Mouse (Mus musculus) lung, postnatal 0 days (tissue): ENCODE results near the gene Ddr2. TPM values are rescaled to one million over a fixed set of nuclear protein-coding genes. Genes with fewer than 3 reads are reported as not detected.
A peak's percentile ranks its signal among the peaks of the same experiment; 100 is the strongest.

Experiments
- ATAC-seq: fragments of 200-750 bp; cut with Nextera tagmentation; 2 replicates; pipeline ENCODE4 v1.8.0; 2017; ENCODE audit warnings: moderate library complexity
- DNase-seq: peaks from one replicate; pipeline ENCODE4 v3.0.0-alpha.2; 2016; ENCODE audit warnings: low spot score
- H3K27ac ChIP-seq: fragments of 300-500 bp; sonication (generic); 2 replicates; pipeline ENCODE4 v1.5.1; 2014; ENCODE audit warnings: antibody characterized with exemption, mild to moderate bottlenecking, low read length, mixed read lengths
- H3K27me3 ChIP-seq: fragments of 300-500 bp; sonication (generic); replicated peaks from 2 replicates; pipeline ENCODE4 v1.6.1; 2014; ENCODE audit warnings: low read length, mixed read lengths; ENCODE audit not compliant: insufficient read depth
- H3K36me3 ChIP-seq: fragments of 300-500 bp; sonication (generic); 2 replicates; pipeline ENCODE4 v1.6.1; 2014; ENCODE audit warnings: low read length, mixed read lengths; ENCODE audit not compliant: insufficient read depth
- H3K4me1 ChIP-seq: fragments of 300-500 bp; sonication (generic); 2 replicates; pipeline ENCODE4 v1.6.1; 2014; ENCODE audit warnings: antibody characterized with exemption, low read depth, low read length, mixed read lengths; ENCODE audit not compliant: insufficient read depth
- H3K4me2 ChIP-seq: fragments of 300-500 bp; sonication (generic); replicated peaks from 2 replicates; pipeline ENCODE4 v1.6.1; 2014; ENCODE audit warnings: low read depth, mild to moderate bottlenecking, low read length, moderate library complexity, mixed read lengths
- H3K4me3 ChIP-seq: fragments of 300-500 bp; sonication (generic); 2 replicates; pipeline ENCODE4 v1.5.1; 2014; ENCODE audit warnings: low read depth, low read length
- H3K9ac ChIP-seq: fragments of 300-500 bp; sonication (generic); replicated peaks from 2 replicates; pipeline ENCODE4 v1.6.1; 2014; ENCODE audit warnings: low read depth, mild to moderate bottlenecking
- H3K9me3 ChIP-seq: fragments of 300-500 bp; sonication (generic); 2 replicates; pipeline ENCODE4 v1.6.1; 2016; ENCODE audit warnings: low read length, mixed read lengths
- CTCF ChIP-seq: IDR thresholded peaks from 2 replicates; pipeline ENCODE4 v1.5.1; 2016; ENCODE audit warnings: antibody characterized with exemption, mild to moderate bottlenecking
- EP300 ChIP-seq: IDR thresholded peaks from 2 replicates; pipeline ENCODE4 v1.6.1; 2016; ENCODE audit warnings: antibody characterized with exemption, mild to moderate bottlenecking, control low read depth
- WGBS: fragments of 180-500 bp; shearing (Covaris S2); extraction: QIAGEN DNeasy Blood & Tissue Kit; methylation state at CpG from one replicate; pipeline ENCODE4 v1.1.7; 2014; 5-methylcytosine and 5-hydroxymethylcytosine counted together
- polyA plus RNA-seq: library from polyadenylated mRNA; unstranded; fragments of >200 nt; fragmentation: Nextera tagmentation; extraction: Ambion mirVana; gene quantifications from 2 replicates; pipeline ENCODE4 v1.2.1, GENCODE M21; 2015

The Ddr2 gene
- polyA plus RNA-seq, 1 experiment from 2014 or later = 20.6 TPM

DNA sequence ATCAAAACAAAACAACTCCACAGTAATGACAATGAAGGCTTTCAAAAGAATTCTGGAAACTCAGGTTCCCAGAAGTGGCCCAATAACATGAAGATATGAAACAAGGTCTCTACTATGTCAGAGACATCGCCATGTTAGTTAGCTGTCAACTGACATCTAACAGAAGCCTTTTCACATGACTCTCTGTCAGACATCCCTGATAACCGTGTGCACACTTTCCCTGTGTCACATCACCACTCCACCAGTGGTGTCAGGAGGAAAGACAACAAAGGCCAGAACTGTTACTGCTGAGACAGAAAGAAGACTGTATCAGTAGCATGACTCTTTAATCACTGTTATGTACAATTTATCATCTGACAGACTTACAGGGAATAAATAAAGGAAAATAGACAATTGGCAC is 138.6 kb downstream of the Ddr2 start:
- H3K9me3 ChIP-seq = no peaks in the 10 kb centered on the region
- ATAC-seq (no peak), DNase-seq (no peak)
- no peak overlapping the region for H3K4me3 ChIP-seq
- WGBS = 66% methylated on average over 2 of the region's 2 CpGs
- H3K27ac ChIP-seq = no peak overlapping the region
- no peaks in the 10 kb centered on the region for H3K27me3 ChIP-seq
- H3K4me2 ChIP-seq = no peak overlapping the region
- no peak overlapping the region for H3K9ac ChIP-seq
- no peaks in the 10 kb centered on the region for H3K4me1 ChIP-seq
- TF ChIP-seq CTCF (no peak), EP300 (no peak)
- no peaks in the 10 kb centered on the region for H3K36me3 ChIP-seq

DNA sequence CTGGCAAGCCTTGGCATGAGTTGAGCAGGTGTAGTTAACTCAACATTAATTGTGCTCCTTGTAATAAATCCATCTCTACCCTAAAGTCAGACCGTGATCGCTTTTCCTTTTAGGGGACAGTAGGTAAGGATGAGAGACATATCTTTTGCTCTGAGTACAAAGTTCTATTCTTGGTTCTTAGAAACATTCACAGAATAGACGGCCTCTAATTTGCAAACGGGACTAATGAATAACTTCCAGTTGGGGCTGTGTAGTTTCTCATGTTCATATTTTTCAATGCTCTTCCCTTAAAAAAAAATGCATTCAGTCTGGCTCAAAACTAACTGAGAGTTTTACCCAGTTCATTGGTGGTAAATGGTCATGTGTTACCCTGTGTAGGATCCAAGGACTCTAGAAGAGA is 139.6 kb downstream of the Ddr2 start:
- no peak overlapping the region for H3K27ac ChIP-seq
- no peak for ATAC-seq
- no peaks in the 10 kb centered on the region for H3K9me3 ChIP-seq
- DNase-seq = no peak
- no peak for TF ChIP-seq CTCF
- TF ChIP-seq EP300 = no peak
- no peaks in the 10 kb centered on the region for H3K27me3 ChIP-seq
- no peak overlapping the region for H3K9ac ChIP-seq
- no peak overlapping the region for H3K4me3 ChIP-seq
- H3K4me1 ChIP-seq = no peaks in the 10 kb centered on the region
- WGBS = 94% methylated on average over 4 of the region's 4 CpGs
- no peaks in the 10 kb centered on the region for H3K36me3 ChIP-seq
- H3K4me2 ChIP-seq = no peak overlapping the region

DNA sequence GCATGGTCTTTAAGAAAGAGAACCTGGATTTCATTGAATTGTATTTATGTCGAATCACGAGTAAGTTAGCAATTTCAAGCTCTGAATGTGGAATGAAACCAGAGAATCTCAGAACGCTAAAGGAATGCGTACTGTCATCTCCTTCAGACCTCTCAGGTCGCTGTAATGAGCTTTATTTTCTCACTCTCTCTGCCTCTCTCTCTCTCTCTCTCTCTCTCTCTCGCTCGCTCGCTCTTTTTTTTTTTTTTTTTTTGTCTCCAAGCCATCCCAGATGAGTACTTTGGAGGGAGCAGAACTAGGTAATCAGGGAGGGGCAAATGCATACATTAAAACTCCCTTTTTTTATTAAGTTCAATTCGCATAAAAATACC is 141.1 kb downstream of the Ddr2 start:
- Histone ChIP-seq H3K4me3 (peak overlapping the region; percentile 50), H3K27ac (peak overlapping the region; percentile 52; the same call in 1 of the 2 replicates), H3K9ac (peak overlapping the region; percentile 20), H3K36me3 (peaks cover 2% of the 10 kb centered on the region; the same call in 1 of the 2 replicates), H3K4me1 (no peaks in the 10 kb centered on the region), H3K4me2 (peak overlapping the region; percentile 67), H3K9me3 (no peaks in the 10 kb centered on the region), H3K27me3 (no peaks in the 10 kb centered on the region)
- no peak for TF ChIP-seq CTCF
- no peak for TF ChIP-seq EP300
- ATAC-seq = peak; percentile 29
- no peak for DNase-seq
- 0% methylated on average over 9 of the region's 9 CpGs for WGBS

DNA sequence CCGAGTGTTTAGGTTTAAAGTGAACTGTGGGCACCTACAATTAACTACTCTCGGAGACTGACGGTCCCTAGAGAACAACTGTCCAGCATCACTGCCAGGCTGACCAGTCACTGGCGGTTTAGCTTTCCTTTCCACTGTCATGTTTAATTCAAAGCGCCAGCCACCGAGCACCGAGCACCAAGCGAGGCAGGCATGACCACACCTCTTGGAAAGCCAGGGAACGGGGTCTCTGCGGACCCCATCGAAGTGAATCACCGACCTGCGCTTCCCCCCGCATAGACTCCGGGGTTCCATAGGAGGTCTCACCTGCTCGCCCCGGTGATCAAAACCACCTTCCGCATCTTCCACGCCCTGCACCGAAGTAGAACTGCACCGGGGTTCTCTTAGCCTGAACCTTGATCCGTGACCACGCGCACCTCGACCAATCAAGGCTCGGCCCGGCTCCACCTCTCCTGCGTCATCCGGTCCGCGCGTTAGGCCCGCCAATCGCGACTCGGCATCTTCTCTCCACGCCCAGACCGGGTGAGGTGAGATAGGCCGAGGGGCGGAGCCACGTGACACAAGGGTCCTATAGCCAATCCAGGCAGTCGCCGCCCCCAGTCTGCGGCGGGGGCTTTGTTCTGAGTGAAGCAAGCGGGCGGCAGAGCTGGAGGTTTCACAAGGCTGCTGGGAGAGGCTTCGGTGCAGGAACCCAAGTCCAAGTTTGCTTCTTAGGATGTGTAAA is 141.6 kb downstream of the Ddr2 start, which contains the start of gene Hsd17b7:
TSS of gene Hsd17b7 (minus strand) at position 450 of the 724 bp plus-strand sequence.
- Histone ChIP-seq H3K4me2 (peak within 1 kb of the TSS; percentile 67), H3K4me3 (peak within 1 kb of the TSS; percentile 50), H3K9ac (peak within 1 kb of the TSS; percentile 42), H3K4me1 (no peaks in the 10 kb centered on the region), H3K27me3 (no peaks in the 10 kb centered on the region), H3K9me3 (no peaks in the 10 kb centered on the region), H3K27ac (peak within 1 kb of the TSS; percentile 71; the same call in 1 of the 2 replicates), H3K36me3 (peaks cover 5% of the 10 kb centered on the region; the same call in 1 of the 2 replicates)
- TF ChIP-seq CTCF (no peak), EP300 (no peak; the same call in 1 of the 2 replicates)
- DNase-seq = peak; percentile 99
- peak; percentile 100 for ATAC-seq
- under 1% methylated on average over 47 of the region's 48 CpGs for WGBS

DNA sequence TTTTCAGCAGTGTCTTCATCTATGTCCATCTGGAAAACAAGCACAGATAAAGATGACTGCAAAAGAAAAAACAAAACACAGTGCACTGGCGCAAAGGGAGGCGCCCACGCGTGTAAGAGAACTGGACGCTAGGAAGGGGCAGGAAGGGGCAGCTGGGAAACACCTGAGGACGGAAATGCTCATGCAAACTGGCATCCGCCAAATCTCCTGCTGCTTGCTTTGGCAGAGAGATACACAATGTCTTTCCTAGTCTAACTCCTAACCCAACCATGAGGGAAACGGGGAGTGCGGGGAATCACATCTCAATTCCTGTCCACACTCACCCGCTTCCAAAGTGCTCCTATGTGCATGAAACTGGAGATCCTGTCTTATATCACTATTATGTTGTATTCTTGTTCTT is 157.5 kb downstream of the Ddr2 start:
- no peak overlapping the region for H3K27ac ChIP-seq
- 96% methylated on average over 10 of the region's 10 CpGs for WGBS
- H3K4me2 ChIP-seq = no peak overlapping the region
- no peak overlapping the region for H3K4me3 ChIP-seq
- H3K9me3 ChIP-seq = no peaks in the 10 kb centered on the region
- no peak for ATAC-seq
- no peak for DNase-seq
- no peaks in the 10 kb centered on the region for H3K27me3 ChIP-seq
- H3K36me3 ChIP-seq = 0 out of 2 replicates have a peak, but pooled peaks cover 5% of the 10 kb centered on the region
- TF ChIP-seq EP300 (no peak), CTCF (no peak)
- no peak overlapping the region for H3K9ac ChIP-seq
- no peaks in the 10 kb centered on the region; the same call in 1 of the 2 replicates for H3K4me1 ChIP-seq

DNA sequence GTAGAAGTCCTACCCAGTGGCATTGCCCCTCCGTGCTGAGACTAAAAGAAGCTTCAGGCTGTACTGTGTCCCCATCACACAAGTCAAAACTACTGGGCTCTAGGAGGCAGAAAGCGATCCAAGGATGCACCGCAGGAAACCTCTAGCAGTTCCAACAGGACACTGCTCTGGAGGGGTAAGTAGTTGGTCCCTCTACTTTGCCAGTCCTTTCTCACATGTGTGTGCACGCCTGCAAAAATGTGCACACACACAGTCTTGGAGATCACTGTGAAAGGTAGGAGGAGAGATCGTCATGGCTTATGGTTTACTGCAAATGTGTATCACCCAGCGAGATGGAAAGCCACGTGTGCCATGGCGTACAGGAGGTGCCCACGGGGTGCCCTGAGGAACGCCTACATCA is 157.9 kb downstream of the Ddr2 start:
- TF ChIP-seq CTCF (no peak), EP300 (no peak)
- H3K4me3 ChIP-seq = no peak overlapping the region
- DNase-seq (no peak), ATAC-seq (no peak)
- no peaks in the 10 kb centered on the region; the same call in 1 of the 2 replicates for H3K4me1 ChIP-seq
- WGBS = 90% methylated on average over 10 of the region's 10 CpGs
- H3K27me3 ChIP-seq = no peaks in the 10 kb centered on the region
- no peak overlapping the region for H3K9ac ChIP-seq
- H3K9me3 ChIP-seq = no peaks in the 10 kb centered on the region
- no peak overlapping the region for H3K27ac ChIP-seq
- H3K4me2 ChIP-seq = no peak overlapping the region
- H3K36me3 ChIP-seq = 0 out of 2 replicates have a peak, but pooled peaks cover 5% of the 10 kb centered on the region
